Mouse (Mus musculus) mouse embryonic stem cell (cell line): ENCODE data around the gene Cela1.

Experiments
- in situ Hi-C, 2 experiments: fragments of 300-500 bp; cut with MboI; formaldehyde crosslinking; loops; 1 replicate in 1 of 2; 3 replicates in 1 of 2; pipeline ENCODE4 v1.14.3; 2019 to 2020; ENCODE audit warnings: low sequenced_read_pairs in 2 of 2, low pct_unique_long_range_greater_than_20kb in 1 of 2, mixed read lengths in 1 of 2; ENCODE audit not compliant: unreplicated experiment in 1 of 2

Gene Cela1

GRCm38 (mm10) chr15:100687430-100687971, at the start of gene Cela1:
Cela1 (minus strand) TSS chr15:100687921.
- in situ Hi-C loops = no loop called here

- in situ Hi-C loops = no loop called here
Observed at GRCm38 (mm10) chr15:100735953-100736300, 48.2 kb upstream of the Cela1 start.

GRCm38 (mm10) chr15:100735095-100735952, 47.6 kb upstream of the Cela1 start:
- in situ Hi-C loops = no loop called here

- in situ Hi-C loops = no loop called here
Observed at GRCm38 (mm10) chr15:100732580-100732979, 44.9 kb upstream of the Cela1 start.

GRCm38 (mm10) chr15:100731081-100731480, 43.4 kb upstream of the Cela1 start:
- in situ Hi-C loops = no loop called here

- in situ Hi-C loops = no loop called here
Observed at GRCm38 (mm10) chr15:100729281-100729985, 41.7 kb upstream of the Cela1 start, which contains the start of gene Galnt6. Galnt6 (minus strand) TSS chr15:100729376.

- in situ Hi-C loops = no loop called here
Observed at GRCm38 (mm10) chr15:100728586-100728985, 40.9 kb upstream of the Cela1 start.

GRCm38 (mm10) chr15:100727834-100728233, 40.1 kb upstream of the Cela1 start:
- in situ Hi-C loops = no loop called here

- in situ Hi-C loops = no loop called here
Observed at GRCm38 (mm10) chr15:100726721-100727120, 39.0 kb upstream of the Cela1 start.

GRCm38 (mm10) chr15:100723505-100723904, 35.8 kb upstream of the Cela1 start:
- in situ Hi-C loops = no loop called here

- in situ Hi-C loops = no loop called here
Observed at GRCm38 (mm10) chr15:100722564-100722963, 34.8 kb upstream of the Cela1 start.

GRCm38 (mm10) chr15:100722026-100722425, 34.3 kb upstream of the Cela1 start:
- in situ Hi-C loops = no loop called here

- in situ Hi-C loops = no loop called here
Observed at GRCm38 (mm10) chr15:100721445-100721844, 33.7 kb upstream of the Cela1 start.

GRCm38 (mm10) chr15:100720066-100720465, 32.3 kb upstream of the Cela1 start:
- in situ Hi-C loops = no loop called here

GRCm38 (mm10) chr15:100719217-100719616, 31.5 kb upstream of the Cela1 start:
- in situ Hi-C loops = no loop called here

- in situ Hi-C loops = no loop called here
Observed at GRCm38 (mm10) chr15:100718572-100718971, 30.9 kb upstream of the Cela1 start.

- in situ Hi-C loops = no loop called here
Observed at GRCm38 (mm10) chr15:100717933-100718332, 30.2 kb upstream of the Cela1 start.

GRCm38 (mm10) chr15:100715399-100715993, 27.8 kb upstream of the Cela1 start:
- in situ Hi-C loops = no loop called here

- in situ Hi-C loops = no loop called here
Observed at GRCm38 (mm10) chr15:100714470-100714869, 26.7 kb upstream of the Cela1 start.
